Mouse (Mus musculus): ENCODE measurements around the gene Rundc3a. TPM values are rescaled to one million over a fixed set of nuclear protein-coding genes. Genes with fewer than 3 reads are reported as not detected.
"Not testable (repeated sequence)": the region's sequence is repeated elsewhere in the genome, so short reads cannot be mapped to it uniquely, and the experiment has no call there.

Gene Rundc3a
- polyA plus RNA-seq, 1 experiment: 10.3 TPM

DNA sequence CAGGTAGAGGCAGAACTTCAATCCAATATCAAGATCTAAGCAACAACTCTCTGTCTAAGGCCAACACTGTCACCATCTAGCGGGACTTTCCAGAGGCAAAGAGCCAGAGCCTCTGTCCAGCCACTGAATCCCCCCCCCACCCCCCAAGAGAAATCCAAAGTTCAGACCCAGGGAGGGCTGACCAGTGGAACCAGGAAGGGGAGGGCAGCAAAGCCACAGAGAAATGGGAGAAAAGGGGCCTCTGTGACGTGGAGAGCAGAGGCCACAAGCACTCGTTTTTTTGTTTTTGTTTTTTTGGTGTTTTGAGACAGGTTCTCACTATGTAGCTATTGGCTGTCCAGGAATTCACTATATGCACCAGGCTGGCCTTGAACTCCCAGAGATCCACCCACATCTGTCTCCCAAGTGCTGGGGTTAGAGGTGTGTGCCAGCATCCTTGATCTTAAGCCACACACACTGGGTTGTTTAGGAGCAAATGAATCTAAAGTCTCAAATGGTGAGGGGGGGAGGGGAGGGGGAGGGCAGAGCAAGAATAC is 16.7 kb downstream of the Rundc3a start:
- peaks cover 21% of the 10 kb centered on the region for H3K79me2 ChIP-seq (ENCODE audit: control insufficient read depth, insufficient read depth)
- no peak overlapping the region for H3K4me2 ChIP-seq (ENCODE audit: low read depth)
- H3K36me3 ChIP-seq (ENCODE audit: control insufficient read depth, insufficient read depth): no peaks in the 10 kb centered on the region
- H3ac ChIP-seq (ENCODE audit: control insufficient read depth, insufficient read length): no peak overlapping the region
- no peak overlapping the region for H3K4me3 ChIP-seq
- TF ChIP-seq POLR2A (IDR thresholded peaks at IDR 0.05; ENCODE audit: insufficient read length, low read depth) (no peak), SRF (IDR thresholded peaks at IDR 0.05; ENCODE audit: control insufficient read depth, insufficient read length, low read depth) (no peak), TCF3 (IDR thresholded peaks at IDR 0.05; ENCODE audit: insufficient read length, low read depth) (no peak), MYOG (IDR thresholded peaks at IDR 0.05; ENCODE audit: control insufficient read depth in 1 of 3, insufficient read depth in 1 of 3, insufficient read length in 2 of 3, low read depth in 2 of 3) (no peak), E2F4 (IDR thresholded peaks at IDR 0.05; ENCODE audit: insufficient read depth) (no peak), MAX (IDR thresholded peaks at IDR 0.05; ENCODE audit: low read depth) (no peak), USF1 (IDR thresholded peaks at IDR 0.05; ENCODE audit: low read depth) (no peak)
- no peaks in the 10 kb centered on the region for H3K27me3 ChIP-seq (ENCODE audit: control insufficient read depth, insufficient read depth, insufficient read length)

DNA sequence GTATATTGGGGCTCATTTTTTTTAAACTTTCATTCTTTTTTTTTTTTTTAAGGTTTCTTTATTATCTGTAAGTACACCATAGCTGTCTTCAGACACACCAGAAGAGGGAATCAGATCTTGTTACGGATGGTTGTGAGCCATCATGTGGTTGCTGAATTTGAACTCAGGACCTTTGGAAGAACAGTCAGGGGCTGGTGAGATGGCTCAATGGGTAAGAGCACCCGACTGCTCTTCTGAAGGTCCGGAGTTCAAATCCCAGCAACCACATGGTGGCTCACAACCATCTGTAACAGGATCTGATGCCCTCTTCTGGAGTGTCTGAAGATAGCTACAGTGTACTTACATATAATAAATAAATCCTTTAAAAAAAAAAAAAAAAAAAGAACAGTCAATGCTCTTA is 17.1 kb downstream of the Rundc3a start:
- not testable (repeated sequence) for H3K27me3 ChIP-seq (ENCODE audit: control insufficient read depth, insufficient read depth, insufficient read length); H3K4me3 ChIP-seq; H3ac ChIP-seq (ENCODE audit: control insufficient read depth, insufficient read length); H3K36me3 ChIP-seq (ENCODE audit: control insufficient read depth, insufficient read depth); H3K4me2 ChIP-seq (ENCODE audit: low read depth)
- peaks cover 18% of the 10 kb centered on the region for H3K79me2 ChIP-seq (ENCODE audit: control insufficient read depth, insufficient read depth)

DNA sequence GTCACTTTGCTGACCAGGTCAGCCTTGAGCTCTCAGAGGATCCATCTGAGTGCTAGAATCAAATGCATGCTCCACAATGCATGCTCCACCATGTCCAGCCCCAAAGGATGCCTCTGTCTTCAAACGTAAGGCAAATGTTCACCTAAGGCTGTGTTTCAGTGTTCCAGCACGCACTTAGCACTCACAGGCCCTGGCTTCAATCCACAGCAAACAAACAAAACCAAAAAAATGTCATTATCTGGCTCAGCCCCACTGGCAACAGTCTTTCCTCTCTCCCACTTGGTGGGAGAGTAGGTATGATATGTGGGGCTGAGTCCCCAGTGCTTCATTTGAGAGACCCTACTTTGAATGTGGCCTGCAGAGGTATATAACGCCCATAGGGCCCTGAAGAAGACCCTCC is 17.9 kb downstream of the Rundc3a start:
- Histone ChIP-seq H3K4me2 (ENCODE audit: low read depth) (peak overlapping the region; percentile 61), H3K4me3 (no peak overlapping the region), H3K36me3 (ENCODE audit: control insufficient read depth, insufficient read depth) (no peaks in the 10 kb centered on the region), H3K27me3 (ENCODE audit: control insufficient read depth, insufficient read depth, insufficient read length) (no peaks in the 10 kb centered on the region), H3ac (ENCODE audit: control insufficient read depth, insufficient read length) (no peak overlapping the region), H3K79me2 (ENCODE audit: control insufficient read depth, insufficient read depth) (peaks cover 11% of the 10 kb centered on the region)
- TF ChIP-seq TCF12 (IDR thresholded peaks at IDR 0.05; ENCODE audit: insufficient read depth, poor library complexity, severe bottlenecking) (no peak), SRF (IDR thresholded peaks at IDR 0.05; ENCODE audit: control insufficient read depth, insufficient read length, low read depth) (no peak), E2F4 (IDR thresholded peaks at IDR 0.05; ENCODE audit: insufficient read depth) (no peak), MYOD1 (IDR thresholded peaks at IDR 0.05; ENCODE audit: control insufficient read depth in 1 of 3, insufficient read length in 2 of 3, low read depth in 2 of 3) (no peak), MAX (IDR thresholded peaks at IDR 0.05; ENCODE audit: low read depth) (no peak), REST (IDR thresholded peaks at IDR 0.05; ENCODE audit: insufficient read depth, insufficient read length) (no peak), TCF3 (IDR thresholded peaks at IDR 0.05; ENCODE audit: insufficient read length, low read depth) (no peak), POLR2A (IDR thresholded peaks at IDR 0.05; ENCODE audit: insufficient read length, low read depth) (no peak)

DNA sequence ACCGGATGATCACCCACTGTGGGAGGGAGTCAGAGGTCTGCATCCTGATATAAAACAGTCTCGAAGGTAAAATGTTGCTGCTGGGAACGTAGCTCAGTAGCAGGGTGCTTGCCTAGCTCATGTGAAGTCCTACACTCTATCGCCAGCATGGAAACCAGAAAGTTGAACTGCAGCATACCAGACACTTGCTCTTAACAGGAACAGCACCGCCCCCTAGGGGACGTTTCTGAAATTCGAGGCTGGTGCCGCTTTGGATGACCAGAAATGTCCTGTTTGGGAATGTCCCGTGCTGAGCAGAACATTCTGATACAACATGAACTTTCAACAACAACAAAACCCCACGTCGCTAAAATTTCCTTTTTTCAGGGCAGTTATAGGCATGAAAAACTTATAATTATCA is 18.5 kb downstream of the Rundc3a start:
- no peak overlapping the region for H3K4me3 ChIP-seq
- peak overlapping the region; percentile 61 for H3K4me2 ChIP-seq (ENCODE audit: low read depth)
- H3K36me3 ChIP-seq (ENCODE audit: control insufficient read depth, insufficient read depth): no peaks in the 10 kb centered on the region
- TF ChIP-seq USF1 (IDR thresholded peaks at IDR 0.05; ENCODE audit: low read depth) (no peak), POLR2A (IDR thresholded peaks at IDR 0.05; ENCODE audit: insufficient read length, low read depth) (peak; percentile 49)
- peaks cover 5% of the 10 kb centered on the region for H3K79me2 ChIP-seq (ENCODE audit: control insufficient read depth, insufficient read depth)
- H3K27me3 ChIP-seq (ENCODE audit: control insufficient read depth, insufficient read depth, insufficient read length): no peaks in the 10 kb centered on the region
- H3ac ChIP-seq (ENCODE audit: control insufficient read depth, insufficient read length): no peak overlapping the region

DNA sequence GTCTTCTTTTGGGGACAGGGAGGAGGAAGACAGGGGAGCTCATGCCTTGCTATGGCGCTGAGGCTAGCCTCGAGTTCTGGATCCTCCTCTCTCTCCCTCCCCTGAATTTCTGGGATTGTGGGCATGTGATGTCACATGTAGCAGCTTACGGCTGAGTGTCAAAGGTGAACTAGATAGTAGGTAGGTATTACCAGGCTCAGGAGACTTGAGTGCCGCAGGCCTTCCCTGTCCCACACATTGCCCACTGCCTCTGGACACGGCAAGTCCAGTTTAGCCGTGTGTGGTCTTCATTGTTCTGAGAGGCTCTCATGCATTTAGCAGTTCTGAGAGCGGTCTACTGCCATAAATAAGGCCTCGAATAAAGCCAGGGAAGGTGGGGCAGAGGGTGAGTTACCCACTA is 19.9 kb downstream of the Rundc3a start:
- Histone ChIP-seq H3K79me2 (ENCODE audit: control insufficient read depth, insufficient read depth) (no peaks in the 10 kb centered on the region), H3K4me2 (ENCODE audit: low read depth) (no peak overlapping the region), H3K4me3 (no peak overlapping the region), H3K27me3 (ENCODE audit: control insufficient read depth, insufficient read depth, insufficient read length) (no peaks in the 10 kb centered on the region), H3K36me3 (ENCODE audit: control insufficient read depth, insufficient read depth) (no peaks in the 10 kb centered on the region), H3ac (ENCODE audit: control insufficient read depth, insufficient read length) (no peak overlapping the region)
- TF ChIP-seq POLR2A (IDR thresholded peaks at IDR 0.05; ENCODE audit: insufficient read length, low read depth): no peak
- no peak for TF ChIP-seq SRF (IDR thresholded peaks at IDR 0.05; ENCODE audit: control insufficient read depth, insufficient read length, low read depth)
- TF ChIP-seq TCF3 (IDR thresholded peaks at IDR 0.05; ENCODE audit: insufficient read length, low read depth): no peak
- no peak for TF ChIP-seq USF1 (IDR thresholded peaks at IDR 0.05; ENCODE audit: low read depth)
- no peak for TF ChIP-seq REST (IDR thresholded peaks at IDR 0.05; ENCODE audit: insufficient read depth, insufficient read length)
- no peak for TF ChIP-seq CEBPB (IDR thresholded peaks at IDR 0.05; ENCODE audit: insufficient read depth, poor library complexity, severe bottlenecking)
- TF ChIP-seq TCF12 (IDR thresholded peaks at IDR 0.05; ENCODE audit: insufficient read depth, poor library complexity, severe bottlenecking): no peak
- no peak for TF ChIP-seq MYOG (IDR thresholded peaks at IDR 0.05; ENCODE audit: control insufficient read depth in 1 of 3, insufficient read depth in 1 of 3, insufficient read length in 2 of 3, low read depth in 2 of 3)
- no peak for TF ChIP-seq E2F4 (IDR thresholded peaks at IDR 0.05; ENCODE audit: insufficient read depth)
- no peak for TF ChIP-seq POLR2AphosphoS2 (IDR thresholded peaks at IDR 0.05; ENCODE audit: insufficient read length, low read depth)
- no peak for TF ChIP-seq MYOD1 (IDR thresholded peaks at IDR 0.05; ENCODE audit: control insufficient read depth in 1 of 3, insufficient read length in 2 of 3, low read depth in 2 of 3)
- TF ChIP-seq MAX (IDR thresholded peaks at IDR 0.05; ENCODE audit: low read depth): no peak

All from myocyte (in vitro differentiated cells).